Mouse (Mus musculus) heart, postnatal 4 days (tissue): ENCODE measurements around the gene Syt12. TPM values are rescaled to one million over a fixed set of nuclear protein-coding genes. Genes with fewer than 3 reads are reported as not detected.

Experiments used
- DNase-seq: peaks from one replicate; pipeline ENCODE4 v3.0.0; 2021
- total RNA-seq, 2 experiments: library from RNA; stranded (reverse); gene quantifications; 2 replicates each; pipeline ENCODE4 v1.2.3; 2021

Syt12 gene
- total RNA-seq, 2 experiments from 2014 or later = 0.74 to 0.98 TPM

DNA sequence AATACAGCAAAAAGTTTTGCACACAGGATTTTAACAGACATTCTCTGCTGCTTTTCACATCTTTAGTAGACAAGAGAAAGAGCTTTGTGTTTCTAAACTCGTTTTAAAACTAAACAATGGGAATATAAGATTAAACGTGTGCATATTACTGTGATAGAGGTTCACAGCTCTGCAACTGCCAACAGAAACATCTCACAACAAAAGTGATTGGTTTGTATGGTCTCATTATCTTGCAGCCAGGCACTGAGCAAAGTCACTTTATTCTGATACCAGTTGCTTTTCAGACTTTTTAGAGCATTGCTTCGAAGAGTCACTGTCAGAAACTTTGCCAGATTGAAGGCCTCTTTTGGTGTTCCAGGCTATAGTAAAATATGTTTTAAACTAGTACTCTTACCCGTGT, 78.3 kb downstream of the Syt12 start:
- DNase-seq = no peak

DNA sequence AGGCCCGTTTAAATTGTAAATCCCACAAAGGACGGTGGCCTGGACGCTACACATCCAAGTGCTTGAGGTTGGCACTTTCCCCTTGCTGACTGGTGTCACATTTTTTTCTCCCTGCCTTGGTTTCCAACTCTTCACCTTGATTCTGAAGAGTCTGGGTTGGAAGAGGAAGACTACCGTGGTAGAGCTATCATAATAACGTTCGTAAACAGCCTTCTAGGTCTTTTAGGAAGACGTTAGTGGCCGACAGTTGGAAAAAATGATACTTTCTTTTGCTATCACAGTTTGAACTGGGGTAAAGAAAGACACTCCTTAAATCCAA, 78.7 kb downstream of the Syt12 start:
- DNase-seq = no peak

GRCm38 (mm10) chr19:4397798-4398629, 79.2 kb downstream of the Syt12 start, which contains the start of gene Kdm2a:
TSS of gene Kdm2a (minus strand) at chr19:4398285.
- peak; percentile 65 for DNase-seq

DNA sequence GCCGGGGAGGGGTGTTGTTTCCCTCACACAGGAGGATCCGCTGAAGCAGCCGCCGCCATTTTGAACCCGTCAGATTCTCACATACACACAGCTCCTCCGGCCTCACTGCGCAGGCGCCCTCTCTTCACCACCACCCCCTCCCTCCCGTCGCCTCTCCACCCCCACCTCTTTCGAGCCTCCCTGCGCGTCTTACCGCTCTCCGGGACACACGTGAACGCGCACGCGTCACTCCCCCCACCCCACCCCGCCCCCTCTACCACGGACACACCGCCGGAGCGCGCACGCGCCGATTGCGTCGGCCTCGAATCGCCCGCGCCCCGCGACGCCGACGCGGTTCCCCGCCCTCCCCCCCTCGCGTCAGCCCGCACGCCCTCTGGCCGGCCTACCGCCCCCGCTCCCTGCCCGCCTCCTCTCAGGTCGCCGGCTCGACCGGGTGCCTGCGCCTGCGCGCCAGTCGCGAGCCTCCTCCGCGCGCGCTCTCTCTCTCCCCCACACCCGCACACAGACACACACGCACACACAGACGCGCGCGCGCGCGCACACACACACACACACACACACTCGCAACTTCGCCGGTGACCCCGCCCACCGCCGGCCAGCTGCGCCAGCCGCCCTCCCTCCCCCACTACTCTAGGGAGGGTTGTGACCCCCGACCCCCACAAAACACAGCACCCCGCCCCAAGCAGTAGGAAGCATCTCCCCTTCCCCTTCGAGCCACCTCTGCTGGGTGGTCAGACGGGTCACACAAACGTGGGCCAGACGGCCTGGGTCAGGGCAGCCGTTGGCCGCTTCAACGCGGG, 80.0 kb downstream of the Syt12 start:
- DNase-seq = peak; percentile 97

DNA sequence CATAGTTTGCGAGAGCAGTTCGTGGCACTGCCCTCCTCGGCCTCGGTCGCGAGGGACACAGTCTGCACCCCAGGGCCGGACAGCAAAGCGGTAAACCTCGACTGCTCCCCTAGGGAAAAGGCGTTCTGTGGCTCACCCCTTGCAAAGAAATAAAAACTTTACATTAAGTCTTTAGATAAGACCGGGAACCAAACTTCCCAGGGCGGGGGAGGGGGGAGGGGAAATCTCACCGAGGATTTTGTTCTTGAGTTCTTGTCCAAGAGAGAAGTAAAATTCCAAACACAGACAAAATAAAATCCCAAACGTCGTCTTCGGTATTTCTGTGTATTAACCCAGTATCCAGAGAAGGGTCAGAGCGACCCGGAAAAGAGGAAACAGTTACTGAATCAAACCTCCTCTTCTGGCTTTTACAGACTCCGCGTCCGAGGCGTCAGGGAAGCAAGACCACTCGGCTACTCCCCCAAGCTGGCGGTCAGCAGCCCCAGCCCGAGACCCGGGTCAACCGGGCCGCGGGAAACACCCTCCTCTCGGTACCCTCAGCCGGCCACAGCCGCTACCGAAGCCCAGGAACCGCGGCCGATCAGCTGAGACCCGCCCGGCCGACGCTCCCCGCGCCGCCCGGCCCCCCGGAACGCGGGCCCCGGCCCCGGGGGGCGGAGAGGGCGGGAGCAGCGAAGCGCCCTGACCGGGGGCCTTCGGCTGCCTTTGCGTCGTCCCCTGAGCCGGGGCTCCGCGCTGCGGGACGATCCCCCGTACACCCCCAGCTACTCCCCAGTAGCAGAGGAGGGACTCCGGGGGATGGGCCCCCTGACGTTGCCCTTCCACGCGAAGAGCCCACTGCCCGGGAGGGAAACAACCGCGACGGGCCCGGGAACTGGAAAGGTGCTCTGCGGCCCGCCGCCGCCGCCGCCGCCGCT, 80.9 kb downstream of the Syt12 start:
- DNase-seq = peak; percentile 46

Other genes with a start within 250 kb of the Syt12 start
- 10 to 100 TPM; 11.0 to 11.2 TPM for gene Pold4, start 245.5 kb downstream of the Syt12 start, total RNA-seq
- gene Ssh3, start 208.3 kb downstream of the Syt12 start, total RNA-seq = 1 to 10 TPM; 8.4 to 9.0 TPM
- gene Ankrd13d, start 194.3 kb downstream of the Syt12 start, total RNA-seq = 1 to 10 TPM; 1.1 to 1.3 TPM
- gene Grk2, start 171.2 kb downstream of the Syt12 start, total RNA-seq = 10 to 100 TPM; 46.2 to 54.0 TPM
- gene Kdm2a, start 79.2 kb downstream of the Syt12 start, total RNA-seq = 10 to 100 TPM; 57.1 to 59.1 TPM
- 10 to 100 TPM; 11.4 to 12.1 TPM for gene Rhod, start 38.0 kb downstream of the Syt12 start, total RNA-seq
- not detected for gene 2010003K11Rik, start 21.1 kb upstream of the Syt12 start, total RNA-seq
- gene Pcx, start 33.0 kb upstream of the Syt12 start, total RNA-seq = 1 to 10 TPM; 6.9 to 8.8 TPM
- gene Lrfn4, start 138.2 kb upstream of the Syt12 start, total RNA-seq = 10 to 100 TPM; 19.1 to 20.5 TPM
- 10 to 100 TPM; 16.1 to 18.0 TPM for gene Rce1, start 148.2 kb upstream of the Syt12 start, total RNA-seq
- gene Gm960, start 221.2 kb upstream of the Syt12 start, total RNA-seq = under 1 TPM; 0.12 to 0.68 TPM
- under 1 TPM; 0.25 to 0.33 TPM for gene Sptbn2, start 233.7 kb upstream of the Syt12 start, total RNA-seq